Mouse (Mus musculus) ovary, postnatal 14 days (tissue): Measurements from ENCODE around the gene Htra2.

ENCODE experiments used
- DNase-seq: peaks from one replicate; pipeline ENCODE4 v3.0.0; 2022; ENCODE audit warnings: low spot score

Htra2 gene

GRCm38 (mm10) chr6:83031921-83032590 lies 23.0 kb downstream of the Htra2 start:
- DNase-seq, result no peak

- no peak for DNase-seq
Observed at GRCm38 (mm10) chr6:83031111-83031510, 24.0 kb downstream of the Htra2 start.

GRCm38 (mm10) chr6:83029777-83030176 lies 25.3 kb downstream of the Htra2 start:
- DNase-seq, result no peak

GRCm38 (mm10) chr6:83027706-83028105 lies 27.4 kb downstream of the Htra2 start:
- DNase-seq, result no peak

GRCm38 (mm10) chr6:83027293-83027692 lies 27.8 kb downstream of the Htra2 start:
- no peak for DNase-seq

GRCm38 (mm10) chr6:83025221-83025620 lies 29.9 kb downstream of the Htra2 start:
- no peak for DNase-seq

GRCm38 (mm10) chr6:83024421-83024820 lies 30.7 kb downstream of the Htra2 start:
- no peak for DNase-seq

- DNase-seq, result no peak
Observed at GRCm38 (mm10) chr6:83023786-83024185, 31.3 kb downstream of the Htra2 start.

GRCm38 (mm10) chr6:83023008-83023407 lies 32.1 kb downstream of the Htra2 start:
- DNase-seq, result no peak

GRCm38 (mm10) chr6:83020836-83021593 lies 34.1 kb downstream of the Htra2 start:
- DNase-seq, result no peak

GRCm38 (mm10) chr6:83020121-83020520 lies 35.0 kb downstream of the Htra2 start:
- no peak for DNase-seq

- no peak for DNase-seq
Observed at GRCm38 (mm10) chr6:83019044-83019443, 36.0 kb downstream of the Htra2 start.

GRCm38 (mm10) chr6:83017190-83017589 lies 37.9 kb downstream of the Htra2 start:
- DNase-seq, result no peak

- DNase-seq, result no peak
Observed at GRCm38 (mm10) chr6:83015749-83016148, 39.3 kb downstream of the Htra2 start.

- DNase-seq, result no peak
Observed at GRCm38 (mm10) chr6:83014482-83015466, 40.3 kb downstream of the Htra2 start.

GRCm38 (mm10) chr6:83013444-83013843 lies 41.6 kb downstream of the Htra2 start:
- DNase-seq, result no peak

- no peak for DNase-seq
Observed at GRCm38 (mm10) chr6:83011756-83012155, 43.3 kb downstream of the Htra2 start.

- DNase-seq, result no peak
Observed at GRCm38 (mm10) chr6:83011255-83011654, 43.8 kb downstream of the Htra2 start.

GRCm38 (mm10) chr6:83010010-83010409 lies 45.1 kb downstream of the Htra2 start:
- DNase-seq, result no peak

- DNase-seq, result no peak
Observed at GRCm38 (mm10) chr6:83008659-83009058, 46.4 kb downstream of the Htra2 start.

- no peak for DNase-seq
Observed at GRCm38 (mm10) chr6:83006114-83006513, 49.0 kb downstream of the Htra2 start.

GRCm38 (mm10) chr6:83005444-83006011 lies 49.5 kb downstream of the Htra2 start:
- DNase-seq, result no peak
